Mouse (Mus musculus) stomach, embryonic 14.5 days (tissue): ENCODE measurements at regions not wholly inside any gene's neighbourhood (a gene's known extent, or its start where the extent isn't known, plus 50 kb on each side); places are given as distances from the start of the nearest gene placed in this dataset.
A peak's percentile ranks its signal among the peaks of the same experiment; 100 is the strongest.

Experiments used
- ATAC-seq: fragments of 200-750 bp; cut with Nextera tagmentation; 2 replicates; pipeline ENCODE4 v1.8.0; 2017; ENCODE audit warnings: low read depth, moderate TSS enrichment; ENCODE audit not compliant: insufficient number of reproducible peaks, insufficient read depth, low FRiP score
- H3K27ac ChIP-seq: fragments of 300-500 bp; sonication (generic); 2 replicates; pipeline ENCODE4 v1.5.1; 2014; ENCODE audit warnings: mild to moderate bottlenecking, low read length, moderate library complexity, mixed read lengths
- H3K27me3 ChIP-seq: fragments of 300-500 bp; sonication (generic); 2 replicates; pipeline ENCODE4 v1.6.1; 2014; ENCODE audit warnings: low read length, control low read depth, mixed read lengths; ENCODE audit not compliant: control insufficient read depth, insufficient read depth
- H3K36me3 ChIP-seq: fragments of 300-500 bp; sonication (generic); 2 replicates; pipeline ENCODE4 v1.6.1; 2014; ENCODE audit warnings: mild to moderate bottlenecking, control low read depth, low read length, moderate library complexity, mixed read lengths; ENCODE audit not compliant: control insufficient read depth, insufficient read depth
- H3K4me1 ChIP-seq: fragments of 300-500 bp; sonication (generic); 2 replicates; pipeline ENCODE4 v1.6.1; 2014; ENCODE audit warnings: low read length, control low read depth, mixed read lengths; ENCODE audit not compliant: control insufficient read depth, insufficient read depth
- H3K4me2 ChIP-seq: fragments of 300-500 bp; sonication (generic); replicated peaks from 2 replicates; pipeline ENCODE4 v1.6.1; 2014; ENCODE audit warnings: low read depth, low read length, control low read depth
- H3K4me3 ChIP-seq: fragments of 300-500 bp; sonication (generic); 2 replicates; pipeline ENCODE4 v1.5.1; 2014; ENCODE audit warnings: low read depth, low read length, control low read depth
- H3K9ac ChIP-seq: fragments of 300-500 bp; sonication (generic); replicated peaks from 2 replicates; pipeline ENCODE4 v1.6.1; 2014; ENCODE audit warnings: low read depth, mild to moderate bottlenecking, control low read depth, low read length, moderate library complexity, mixed read lengths
- H3K9me3 ChIP-seq: fragments of 300-500 bp; sonication (generic); 2 replicates; pipeline ENCODE4 v1.6.1; 2016; ENCODE audit warnings: low read depth, low read length, control low read depth; ENCODE audit not compliant: control insufficient read depth
- WGBS: fragments of 180-500 bp; shearing (Covaris S2); extraction: QIAGEN DNeasy Blood & Tissue Kit; methylation state at CpG from one replicate; pipeline ENCODE4 v1.1.7; 2014; 5-methylcytosine and 5-hydroxymethylcytosine counted together

DNA sequence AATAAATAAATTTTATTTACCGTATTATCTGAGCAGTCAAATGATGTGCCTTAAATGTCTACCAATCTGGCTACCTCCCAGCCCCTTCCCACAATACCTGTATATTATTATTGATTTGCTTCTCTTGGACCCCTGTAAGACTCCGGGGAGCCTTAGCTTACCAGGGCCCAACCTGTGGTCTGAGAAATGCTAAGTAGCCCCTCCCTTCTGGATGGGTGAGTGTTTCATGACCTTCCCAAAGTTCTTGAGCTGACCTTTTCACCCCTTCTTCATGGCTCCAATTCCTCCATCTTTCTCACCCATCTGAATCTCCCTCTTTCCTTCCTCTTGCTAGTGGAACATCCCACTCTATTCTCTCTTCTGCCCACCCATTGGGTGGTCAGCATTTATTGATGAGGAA is 67.2 kb upstream of the Rapgef5 start:
- Histone ChIP-seq H3K36me3 (no peaks in the 10 kb centered on the region), H3K27me3 (no peaks in the 10 kb centered on the region), H3K4me2 (no peak overlapping the region), H3K27ac (no peak overlapping the region), H3K9me3 (no peaks in the 10 kb centered on the region), H3K4me3 (no peak overlapping the region), H3K4me1 (0 out of 2 replicates have a peak, but pooled peaks cover 3% of the 10 kb centered on the region), H3K9ac (no peak overlapping the region)
- 90% methylated on average over 2 of the region's 2 CpGs for WGBS
- ATAC-seq: no peak

DNA sequence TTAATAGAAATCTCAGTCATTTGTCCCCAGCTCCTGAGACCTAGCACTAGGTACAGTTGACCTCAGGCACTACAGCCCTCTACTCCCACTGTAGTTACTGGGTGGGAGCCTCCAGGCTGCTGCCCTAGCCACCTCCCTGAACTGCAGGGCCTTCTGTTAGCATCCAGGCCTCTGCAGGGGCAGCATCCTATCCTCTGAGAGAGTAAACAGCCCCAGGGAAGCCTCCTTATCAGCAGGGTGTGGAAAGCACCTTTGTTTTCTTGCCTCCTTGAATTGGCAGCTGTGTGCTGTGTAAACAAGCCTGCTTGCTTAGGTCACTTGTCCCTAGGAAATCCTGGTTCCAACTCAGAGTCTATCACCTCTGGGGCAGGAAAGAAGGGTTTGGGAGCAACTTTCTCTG is 66.2 kb upstream of the Rapgef5 start:
- no peaks in the 10 kb centered on the region for H3K9me3 ChIP-seq
- no peaks in the 10 kb centered on the region for H3K27me3 ChIP-seq
- no peak overlapping the region for H3K9ac ChIP-seq
- H3K4me1 ChIP-seq: 0 out of 2 replicates have a peak, but pooled peaks cover 3% of the 10 kb centered on the region
- peak; percentile 58 for ATAC-seq
- H3K4me3 ChIP-seq: no peak overlapping the region
- H3K4me2 ChIP-seq: no peak overlapping the region
- no peak overlapping the region for H3K27ac ChIP-seq
- no peaks in the 10 kb centered on the region for H3K36me3 ChIP-seq

DNA sequence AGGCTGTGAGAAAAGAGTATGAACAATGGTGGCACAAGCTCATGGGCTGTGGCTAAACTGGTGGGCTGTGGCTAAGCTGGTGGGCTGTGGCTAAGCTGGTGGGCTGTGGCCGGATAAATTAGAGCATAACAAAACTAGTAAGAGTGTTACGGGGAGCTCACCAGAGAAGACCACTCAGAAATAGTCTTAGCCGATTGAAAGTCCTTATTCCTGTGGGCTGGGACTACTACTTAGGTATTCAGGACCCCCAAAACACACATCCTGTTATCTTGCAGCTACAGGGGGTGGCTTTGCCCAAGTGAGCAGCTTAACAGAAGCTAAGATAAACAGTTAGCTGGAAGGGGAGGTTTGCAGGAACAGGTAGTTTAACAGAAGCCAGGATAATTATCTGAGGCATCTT is 65.4 kb upstream of the Rapgef5 start:
- Histone ChIP-seq H3K9ac (no peak overlapping the region), H3K4me2 (no peak overlapping the region), H3K9me3 (no peaks in the 10 kb centered on the region), H3K4me3 (no peak overlapping the region), H3K27me3 (no peaks in the 10 kb centered on the region), H3K4me1 (0 out of 2 replicates have a peak, but pooled peaks cover 3% of the 10 kb centered on the region), H3K36me3 (no peaks in the 10 kb centered on the region), H3K27ac (no peak overlapping the region)
- ATAC-seq: no peak
- WGBS: 64% methylated on average over 3 of the region's 3 CpGs

DNA sequence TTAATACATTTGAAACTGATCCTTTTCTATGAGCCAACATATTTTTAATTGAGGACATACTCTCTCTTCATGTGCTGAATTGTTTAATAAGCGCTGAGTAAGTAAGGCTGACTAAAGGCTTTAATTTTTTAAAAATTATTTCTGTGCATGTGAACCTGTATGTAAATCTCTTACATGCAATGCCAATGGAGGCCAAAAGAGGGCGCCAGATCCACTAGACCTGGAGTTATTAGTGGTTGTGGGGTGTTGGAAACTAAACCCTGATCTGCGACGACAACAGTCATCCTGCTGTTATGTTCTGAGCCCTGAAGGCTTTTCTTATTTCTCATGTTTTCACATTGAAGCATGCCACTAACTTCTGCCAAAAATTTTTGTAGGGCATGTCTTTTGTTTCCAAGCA is 64.8 kb upstream of the Rapgef5 start:
- Histone ChIP-seq H3K27me3 (no peaks in the 10 kb centered on the region), H3K27ac (no peak overlapping the region), H3K9ac (no peak overlapping the region), H3K36me3 (no peaks in the 10 kb centered on the region), H3K4me1 (0 out of 2 replicates have a peak, but pooled peaks cover 3% of the 10 kb centered on the region), H3K4me3 (no peak overlapping the region), H3K9me3 (no peaks in the 10 kb centered on the region), H3K4me2 (no peak overlapping the region)
- no peak for ATAC-seq
- 56% methylated on average over 4 of the region's 4 CpGs for WGBS

DNA sequence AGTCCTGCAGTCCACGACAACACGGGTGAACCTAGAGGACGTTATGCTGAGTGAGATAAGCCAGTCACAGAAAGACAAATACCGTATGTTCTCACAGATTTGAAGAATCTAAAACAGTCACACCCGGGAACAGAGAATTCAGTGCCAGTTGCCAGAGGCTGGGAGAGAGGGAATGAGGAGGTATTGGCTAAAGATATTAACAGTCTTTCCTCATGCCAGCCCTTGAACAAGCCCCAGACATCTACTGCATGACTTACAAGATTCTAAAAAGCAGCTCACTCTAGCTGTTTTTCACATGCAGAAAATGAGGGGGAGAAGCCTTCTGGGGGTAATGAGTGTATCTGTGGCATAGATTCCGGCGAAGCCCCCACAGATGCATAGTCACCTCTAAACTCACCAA is 60.5 kb upstream of the Rapgef5 start:
- Histone ChIP-seq H3K36me3 (no peaks in the 10 kb centered on the region), H3K4me2 (no peak overlapping the region), H3K9me3 (no peaks in the 10 kb centered on the region), H3K4me3 (no peak overlapping the region), H3K27ac (no peak overlapping the region), H3K4me1 (no peaks in the 10 kb centered on the region), H3K27me3 (no peaks in the 10 kb centered on the region), H3K9ac (no peak overlapping the region)
- 56% methylated on average over 7 of the region's 7 CpGs for WGBS
- ATAC-seq: no peak

DNA sequence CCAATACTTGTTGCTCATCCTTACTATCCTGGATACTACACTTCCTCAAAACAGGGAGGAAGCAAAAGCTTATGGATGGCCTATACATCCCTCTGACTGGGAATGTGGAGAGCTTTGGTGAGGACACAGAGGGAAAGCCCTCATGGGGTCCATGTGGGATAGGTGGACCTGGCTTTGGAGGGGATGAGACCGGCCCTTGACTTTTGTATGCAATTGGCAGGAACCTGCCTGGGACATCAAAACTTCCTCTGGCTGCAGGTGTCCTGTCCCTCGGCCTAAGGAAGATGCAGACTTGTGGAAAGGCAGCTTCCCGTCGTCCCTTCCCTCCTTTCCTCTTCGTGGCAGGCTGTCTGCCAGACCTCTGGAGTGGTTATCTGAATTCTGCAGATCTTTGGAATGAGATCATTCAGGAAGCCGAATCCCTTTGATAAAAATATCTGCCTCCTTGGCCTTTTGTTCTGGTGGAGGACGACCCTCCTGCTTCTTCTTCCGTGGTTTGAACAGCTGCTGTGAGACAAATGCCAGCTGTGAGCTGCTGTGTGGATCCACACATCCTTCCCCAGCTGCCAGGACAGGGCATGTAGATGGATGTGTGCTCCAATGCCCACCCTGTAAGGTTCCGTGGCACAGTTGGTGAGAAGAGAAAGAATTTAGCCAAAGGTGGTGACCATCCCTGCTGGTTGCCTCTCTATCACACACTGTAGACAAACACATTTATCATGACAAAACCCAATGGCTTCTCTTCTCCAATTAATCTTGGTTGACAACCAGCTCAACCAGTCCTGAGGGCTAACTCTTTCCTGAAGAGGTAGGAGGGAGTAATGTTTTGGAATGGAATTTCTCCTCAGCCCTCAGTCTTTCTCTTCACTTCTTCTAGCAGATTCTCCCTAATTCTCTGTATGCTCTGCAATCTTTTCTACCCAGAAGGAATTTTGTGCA is 57.9 kb upstream of the Rapgef5 start:
- H3K27ac ChIP-seq: no peak overlapping the region
- WGBS: 22% methylated on average over 9 of the region's 9 CpGs
- ATAC-seq: peak; percentile 46; the same call in 1 of the 2 replicates

DNA sequence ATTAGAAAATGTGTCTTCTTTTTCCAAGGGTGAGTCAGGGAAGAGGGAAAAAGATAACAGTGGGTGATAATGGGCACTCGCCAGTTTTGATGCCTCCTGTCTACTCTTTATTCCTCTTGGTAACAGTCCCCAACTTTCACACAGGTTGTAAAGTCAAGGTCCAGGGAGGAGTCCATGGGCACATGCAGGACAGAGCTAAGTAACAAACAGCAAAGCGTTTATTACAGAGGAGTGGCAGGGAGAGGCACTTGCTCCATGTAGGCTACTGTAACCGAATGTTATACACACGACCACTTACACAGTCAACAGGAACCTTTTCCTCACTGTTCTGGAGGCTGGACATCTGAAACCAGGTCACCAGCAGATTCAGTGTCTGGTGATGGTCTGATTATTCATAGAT is 56.7 kb upstream of the Rapgef5 start:
- Histone ChIP-seq H3K4me3 (no peak overlapping the region), H3K4me2 (no peak overlapping the region), H3K36me3 (no peaks in the 10 kb centered on the region), H3K27me3 (no peaks in the 10 kb centered on the region), H3K9ac (no peak overlapping the region), H3K4me1 (no peaks in the 10 kb centered on the region), H3K9me3 (no peaks in the 10 kb centered on the region), H3K27ac (no peak overlapping the region)
- no peak for ATAC-seq
- WGBS: 75% methylated on average over 4 of the region's 4 CpGs

More for the DNA sequence above, 57.9 kb upstream of the Rapgef5 start:
- H3K4me3 ChIP-seq: no peak overlapping the region
- H3K4me2 ChIP-seq: no peak overlapping the region
- H3K4me1 ChIP-seq: no peaks in the 10 kb centered on the region
- no peaks in the 10 kb centered on the region for H3K9me3 ChIP-seq
- no peaks in the 10 kb centered on the region for H3K27me3 ChIP-seq
- H3K36me3 ChIP-seq: no peaks in the 10 kb centered on the region
- no peak overlapping the region for H3K9ac ChIP-seq

DNA sequence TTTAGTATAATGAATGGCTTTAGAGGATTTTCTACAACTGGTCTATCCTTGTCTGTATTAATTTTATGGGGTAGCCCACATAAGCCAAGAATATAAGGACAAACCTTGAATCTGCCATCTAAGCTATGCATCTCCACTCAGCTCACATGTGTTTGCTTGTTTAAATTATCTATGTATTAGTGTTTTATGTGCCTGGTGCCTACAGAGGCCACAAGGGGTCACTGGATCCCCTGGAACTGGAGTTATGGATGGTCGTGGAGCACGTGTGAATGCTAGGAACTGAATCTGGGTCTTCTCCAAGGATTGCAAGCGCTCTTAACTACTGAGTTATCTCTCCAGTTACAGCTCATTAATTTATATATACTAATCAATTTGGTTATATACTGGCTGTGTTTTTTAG is 51.1 kb upstream of the Rapgef5 start:
- no peaks in the 10 kb centered on the region for H3K9me3 ChIP-seq

More for the DNA sequence above, 51.1 kb upstream of the Rapgef5 start:
- no peaks in the 10 kb centered on the region for H3K36me3 ChIP-seq
- H3K9ac ChIP-seq: no peak overlapping the region
- ATAC-seq: no peak
- WGBS: 82% methylated on average over 3 of the region's 3 CpGs
- H3K4me3 ChIP-seq: no peak overlapping the region
- no peaks in the 10 kb centered on the region for H3K27me3 ChIP-seq
- no peak overlapping the region for H3K4me2 ChIP-seq
- H3K27ac ChIP-seq: no peak overlapping the region
- no peaks in the 10 kb centered on the region for H3K4me1 ChIP-seq
